Mouse (Mus musculus) megakaryocyte, embryonic 14.5 days (primary cell): ENCODE data around the gene Vps35l.

ENCODE experiments used
- FLI1 ChIP-seq: IDR thresholded peaks from 2 replicates; pipeline ENCODE4 v1.6.1; 2012; ENCODE audit warnings: low read length, inconsistent platforms, mixed read lengths
- GATA1 ChIP-seq: IDR thresholded peaks from 3 replicates; pipeline ENCODE4 v1.6.1; 2012; ENCODE audit warnings: mixed read lengths, low read length, inconsistent platforms, borderline replicate concordance

DNA sequence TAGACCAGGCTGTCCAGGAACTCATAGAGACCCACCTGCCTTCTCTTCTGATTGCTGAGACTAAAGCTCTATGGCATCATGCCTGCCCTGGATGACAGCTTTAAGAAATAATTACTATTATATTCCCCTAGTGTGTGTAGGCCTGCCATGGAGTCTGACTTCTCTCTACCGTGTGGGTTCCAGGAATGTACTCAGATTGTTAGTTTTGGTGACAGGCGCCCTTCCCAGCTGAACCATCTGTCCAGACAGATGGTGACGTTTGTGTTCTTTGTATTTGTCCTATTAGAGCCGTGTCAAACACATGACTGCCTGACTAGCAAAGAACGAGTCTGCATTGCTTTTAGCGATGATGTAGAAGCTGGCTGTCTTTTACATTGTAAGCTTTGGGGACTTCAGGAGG, 38.5 kb downstream of the Vps35l start:
- TF ChIP-seq GATA1 (no peak), FLI1 (no peak)
